Mouse (Mus musculus) left cerebral cortex, postnatal 10 days (tissue): ENCODE data around the gene Sccpdh. TPM values are rescaled to one million over a fixed set of nuclear protein-coding genes. Genes with fewer than 3 reads are reported as not detected.
"Not testable (repeated sequence)": the region's sequence is repeated elsewhere in the genome, so short reads cannot be mapped to it uniquely, and the experiment has no call there.

Experiments used
- DNase-seq, 2 experiments: peaks; one replicate each; pipeline ENCODE4 v3.0.0; 2021 to 2022; ENCODE audit warnings: low spot score in 2 of 2, mixed read lengths in 1 of 2; ENCODE audit errors: extremely low spot score in 1 of 2
- intact Hi-C: fragments of 180-260 bp; cut with DNase I; formaldehyde crosslinking; loops from one replicate; pipeline ENCODE4 v1.15.1; 2025
- total RNA-seq, 2 experiments: library from RNA; stranded (reverse); gene quantifications; 2 replicates each; pipeline ENCODE4 v1.2.3; 2021

Gene Sccpdh
- total RNA-seq, 2 experiments from 2014 or later: 68.6 to 68.8 TPM

DNA sequence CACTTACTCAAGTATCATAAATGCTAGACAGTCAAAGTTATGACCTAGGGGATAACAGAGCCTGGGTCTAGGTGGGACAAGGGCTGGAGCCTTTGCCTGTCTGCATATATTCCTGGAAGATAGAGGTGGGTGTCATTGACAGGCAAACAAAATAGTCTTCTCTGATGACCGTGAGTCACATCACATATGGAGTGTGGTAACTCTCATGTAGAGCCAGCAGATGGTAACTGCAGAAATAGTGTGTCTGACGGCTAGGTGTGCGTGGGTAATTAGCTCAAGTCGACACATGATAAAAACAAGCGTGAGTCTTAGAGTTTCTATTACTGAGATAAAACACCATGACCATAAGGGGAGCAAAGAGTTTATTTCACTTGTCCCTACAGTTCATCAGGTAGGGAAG, 4.9 kb upstream of the Sccpdh start:
- DNase-seq: no peak
- intact Hi-C loops: no loop called here

DNA sequence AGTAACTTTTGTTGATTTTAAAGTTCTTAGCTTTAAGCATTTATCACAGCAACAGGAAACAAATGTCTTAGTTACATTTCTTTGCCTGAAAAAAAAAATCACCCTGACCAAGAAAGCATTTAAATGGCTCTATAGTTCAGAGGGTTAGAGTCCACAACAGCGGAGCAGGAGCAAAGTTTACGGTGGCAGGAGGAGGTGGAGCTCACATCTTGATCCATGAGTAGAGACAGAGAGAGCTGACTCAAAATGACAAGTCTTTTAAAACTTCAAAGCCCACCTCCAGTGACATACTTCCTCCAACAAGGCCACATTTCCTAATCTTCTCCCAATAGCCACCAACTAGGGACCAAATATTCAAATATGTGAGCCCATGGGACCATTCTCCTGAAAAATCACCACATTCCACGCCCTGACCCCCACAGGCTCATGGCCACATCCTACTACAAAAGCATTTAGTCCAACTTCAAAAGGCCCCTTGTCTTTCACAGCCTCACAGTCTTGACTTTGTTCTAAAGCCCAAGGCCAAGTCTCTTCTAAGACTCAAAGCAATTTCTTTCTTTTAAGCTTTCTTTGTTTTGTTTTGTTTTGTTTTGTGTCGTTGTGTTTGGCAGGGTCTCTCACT, 3.6 kb upstream of the Sccpdh start:
- DNase-seq: no peak
- intact Hi-C loops: no loop called here

DNA sequence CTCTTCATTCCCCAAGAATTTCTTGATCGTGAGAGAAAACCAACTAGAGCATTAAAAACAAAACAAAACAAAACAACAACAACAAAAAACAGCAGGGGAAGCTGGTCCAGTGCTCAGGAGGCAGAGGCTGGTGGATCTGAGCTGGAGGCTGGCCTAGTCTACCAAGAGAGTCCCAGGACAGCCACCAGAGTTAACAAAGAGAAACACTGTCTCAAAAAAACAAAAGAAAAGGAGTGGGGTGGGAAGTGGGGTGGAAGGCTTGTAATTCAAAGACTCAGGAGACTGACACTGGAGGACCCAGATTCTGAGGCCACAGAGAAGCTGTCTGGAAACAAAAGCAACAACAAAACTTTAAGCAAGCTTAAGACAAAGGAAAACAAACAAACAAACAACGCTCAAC, 1.0 kb upstream of the Sccpdh start:
- intact Hi-C loops: no loop called here
- no peak for DNase-seq

DNA sequence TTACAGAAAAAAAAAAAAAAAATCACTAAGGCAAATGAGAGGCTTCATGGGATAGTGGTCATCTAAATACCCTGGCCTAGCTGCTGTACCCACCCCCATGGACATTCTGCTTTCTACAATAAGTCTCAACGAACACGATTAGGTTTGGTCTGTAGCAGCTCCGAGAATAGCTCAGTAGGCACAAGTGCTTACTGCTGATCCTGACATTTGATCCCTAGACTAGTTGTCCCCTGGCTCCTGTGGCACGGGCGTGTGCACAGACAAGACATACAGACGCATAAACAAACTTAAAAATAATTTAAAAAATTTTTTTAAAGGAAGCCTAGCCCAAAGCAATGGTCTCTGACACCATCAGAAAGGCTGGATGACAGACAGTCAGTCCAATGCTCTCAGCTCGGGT, 560 bp upstream of the Sccpdh start:
- intact Hi-C loops: no loop called here
- DNase-seq: no peak

DNA sequence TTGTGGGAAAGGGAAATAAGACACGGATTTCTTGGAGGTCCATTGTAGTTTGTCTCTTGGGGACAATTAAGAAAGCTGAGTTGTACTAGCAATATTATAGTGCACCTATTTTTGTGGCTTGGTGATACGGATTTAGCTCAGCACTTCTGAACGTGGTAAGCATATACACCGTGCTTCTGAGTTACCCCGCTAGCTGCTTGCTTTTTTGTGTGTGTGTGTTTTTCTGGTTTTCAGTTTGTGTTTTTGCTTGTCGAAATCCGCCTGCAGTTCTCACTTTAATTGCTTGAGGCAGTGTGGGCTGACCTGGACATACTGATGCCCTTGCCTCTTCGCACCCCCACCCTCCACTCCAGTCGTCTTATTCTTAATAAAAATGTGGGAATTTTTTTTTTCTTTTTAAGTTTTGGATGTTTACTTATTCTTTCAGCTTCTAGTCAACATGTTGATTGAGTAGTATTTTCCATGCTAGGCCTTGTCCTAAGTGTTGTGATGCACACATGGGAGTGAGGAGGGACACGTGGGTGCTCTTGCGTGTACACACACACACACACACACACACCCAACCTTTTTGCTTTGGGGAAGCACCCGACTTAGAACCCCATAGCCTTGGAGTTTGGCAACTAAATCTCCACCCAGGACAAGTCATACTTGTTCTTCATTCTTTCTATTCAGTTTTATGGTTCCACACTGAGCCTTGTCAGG, 977 bp downstream of the Sccpdh start:
- intact Hi-C loops: no loop called here
- no peak for DNase-seq

DNA sequence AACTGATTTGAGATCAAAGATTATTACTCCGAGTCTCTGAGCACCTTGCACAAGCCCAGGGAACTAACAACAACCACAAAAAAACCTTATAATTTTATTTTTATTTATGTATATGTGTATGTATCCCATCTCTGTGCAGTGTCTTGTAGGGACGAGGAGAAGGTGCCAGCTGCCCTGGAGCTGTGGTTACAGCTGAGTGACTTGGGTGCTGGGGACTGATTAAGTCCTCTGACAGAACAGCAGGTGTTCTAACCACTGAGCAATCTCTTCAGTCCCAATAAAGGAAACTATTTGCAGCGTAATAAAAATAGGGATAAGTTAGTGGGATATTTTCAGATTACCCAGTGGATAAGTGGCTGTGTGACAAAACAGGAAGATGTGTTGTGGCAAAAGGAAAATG, 6.3 kb downstream of the Sccpdh start:
- DNase-seq: no peak
- intact Hi-C loops: no loop called here

DNA sequence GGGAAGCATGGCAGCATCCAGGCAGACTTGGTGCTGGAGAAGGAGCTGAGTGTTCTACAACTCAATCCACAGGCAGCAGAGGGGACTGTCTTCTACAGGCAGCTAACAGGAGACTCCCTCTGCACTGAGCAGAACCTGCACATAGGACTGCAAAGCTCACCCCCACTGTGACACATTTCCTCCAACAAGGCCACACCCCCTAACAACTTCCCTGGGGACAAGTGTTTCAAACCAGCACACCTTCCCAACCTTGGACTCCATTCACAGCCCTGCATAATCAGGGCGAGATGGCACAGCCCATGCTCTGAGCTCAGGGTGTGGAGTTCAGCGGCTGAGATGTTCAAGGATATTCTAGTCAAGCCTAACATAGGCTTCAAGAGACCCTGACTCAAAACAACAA, 9.0 kb downstream of the Sccpdh start:
- intact Hi-C loops: no loop called here
- no peak for DNase-seq

DNA sequence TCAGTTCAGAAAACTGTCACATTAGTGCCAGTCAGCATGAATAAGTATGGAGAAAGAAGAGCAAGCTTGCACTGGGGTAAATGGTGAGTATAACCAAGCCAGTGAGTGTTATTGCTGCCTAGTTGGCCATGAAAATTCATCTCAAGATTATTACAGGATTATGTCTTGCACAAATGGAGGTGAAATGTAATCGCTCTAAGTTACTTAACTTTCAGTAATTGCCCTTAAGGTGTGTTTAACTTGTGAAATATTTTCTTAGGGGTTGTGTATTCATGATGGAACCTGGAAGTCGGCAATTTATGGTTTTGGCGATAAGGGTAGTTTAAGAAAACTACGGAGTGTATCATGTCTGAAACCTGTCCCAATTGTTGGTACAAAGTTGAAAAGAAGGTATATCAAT, 11.3 kb downstream of the Sccpdh start:
- DNase-seq: no peak
- intact Hi-C loops: no loop called here

DNA sequence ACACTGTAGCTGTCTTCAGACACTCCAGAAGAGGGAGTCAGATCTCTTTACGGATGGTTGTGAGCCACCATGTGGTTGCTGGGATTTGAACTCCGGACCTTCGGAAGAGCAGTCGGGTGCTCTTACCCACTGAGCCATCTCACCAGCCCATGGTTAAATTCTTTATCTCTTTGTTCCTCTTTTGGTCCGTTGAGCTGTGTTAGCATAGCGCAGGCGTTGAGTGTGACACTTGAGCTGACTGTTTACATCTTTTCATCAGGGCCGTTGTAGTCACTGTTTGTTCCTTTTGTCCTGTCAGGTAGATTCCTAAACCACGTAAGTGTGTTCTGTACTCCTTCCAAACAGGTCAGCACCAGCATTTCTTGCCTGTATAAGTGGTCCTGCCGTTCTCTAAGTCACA, 14.7 kb downstream of the Sccpdh start:
- DNase-seq, intact Hi-C loops: not testable (repeated sequence)

DNA sequence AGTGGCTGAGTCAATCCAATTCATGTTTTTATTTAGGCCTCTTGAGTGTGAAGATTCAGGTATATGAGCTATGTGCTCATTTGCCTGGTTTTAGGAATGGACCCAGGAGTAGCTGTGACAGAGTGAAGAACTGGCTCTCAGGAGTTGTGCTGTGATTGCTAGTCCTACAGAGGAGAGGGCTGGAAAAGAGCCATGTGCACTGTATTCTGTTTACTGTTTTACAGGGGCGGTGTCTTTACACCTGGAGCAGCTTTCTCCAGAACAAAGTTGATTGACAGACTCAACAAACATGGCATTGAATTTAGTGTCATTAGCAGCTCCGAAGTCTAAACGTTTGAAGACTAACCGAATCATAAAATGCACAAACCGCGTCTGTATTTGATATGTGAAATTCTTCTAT, 18.3 kb downstream of the Sccpdh start:
- DNase-seq: no peak
- intact Hi-C loops: no loop called here

DNA sequence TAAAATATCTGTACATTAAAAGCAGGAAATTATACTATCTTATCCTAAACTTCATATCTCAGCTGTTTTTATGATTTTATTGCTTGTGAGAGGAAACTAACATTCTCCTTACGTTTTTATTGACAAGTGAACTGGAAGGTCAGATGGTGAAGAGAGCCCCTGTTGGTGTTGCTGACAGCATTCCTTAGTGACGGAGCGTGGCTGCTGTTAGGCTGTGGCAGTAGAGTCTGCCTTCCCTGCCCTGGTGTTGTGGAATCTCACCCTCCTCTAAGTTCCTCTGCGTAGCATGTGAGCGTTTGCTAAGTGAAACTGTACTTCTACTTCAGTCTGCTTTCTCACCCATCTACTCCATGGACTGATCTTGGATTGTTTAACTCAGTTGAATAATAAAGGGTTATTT, 18.8 kb downstream of the Sccpdh start:
- intact Hi-C loops: no loop called here
- DNase-seq: no peak

DNA sequence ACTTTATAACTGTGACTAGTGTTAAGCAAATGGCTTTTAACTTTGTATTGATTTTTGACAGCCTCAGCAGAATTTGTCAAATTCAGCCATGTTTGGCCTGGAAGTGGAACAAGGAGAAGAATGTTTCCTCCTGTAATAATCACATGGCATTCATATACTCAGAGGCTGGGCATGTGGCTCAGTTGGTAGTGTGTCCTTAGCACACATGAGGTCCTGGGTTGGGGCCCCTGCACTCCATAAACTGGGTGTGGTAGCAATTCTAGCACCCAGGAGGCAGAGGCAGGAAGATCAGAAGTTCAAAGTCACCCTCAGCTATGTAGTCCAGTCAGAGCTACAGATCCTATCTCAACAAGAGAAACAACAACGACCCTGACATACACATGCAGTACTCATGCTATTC, 19.3 kb downstream of the Sccpdh start:
- intact Hi-C loops: no loop called here
- no peak for DNase-seq

DNA sequence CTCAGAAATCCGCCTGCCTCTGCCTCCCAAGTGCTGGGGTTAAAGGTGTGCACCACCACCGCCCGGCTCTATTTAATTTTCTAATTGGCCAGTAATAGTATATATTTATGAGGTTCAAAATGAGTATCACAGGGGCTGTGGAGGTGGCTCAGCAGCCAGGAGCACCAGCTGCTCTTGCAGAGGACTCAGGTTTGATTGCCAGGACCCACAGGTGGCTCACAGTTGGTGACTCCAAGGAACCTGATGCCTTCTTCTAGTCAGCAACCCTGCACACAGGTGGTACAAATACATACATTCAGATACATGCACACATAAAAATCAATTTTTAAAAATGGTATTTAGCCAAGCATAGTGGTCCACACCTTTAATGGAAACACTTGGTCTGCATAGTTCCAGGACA, 20.0 kb downstream of the Sccpdh start:
- intact Hi-C loops: no loop called here
- no peak for DNase-seq

DNA sequence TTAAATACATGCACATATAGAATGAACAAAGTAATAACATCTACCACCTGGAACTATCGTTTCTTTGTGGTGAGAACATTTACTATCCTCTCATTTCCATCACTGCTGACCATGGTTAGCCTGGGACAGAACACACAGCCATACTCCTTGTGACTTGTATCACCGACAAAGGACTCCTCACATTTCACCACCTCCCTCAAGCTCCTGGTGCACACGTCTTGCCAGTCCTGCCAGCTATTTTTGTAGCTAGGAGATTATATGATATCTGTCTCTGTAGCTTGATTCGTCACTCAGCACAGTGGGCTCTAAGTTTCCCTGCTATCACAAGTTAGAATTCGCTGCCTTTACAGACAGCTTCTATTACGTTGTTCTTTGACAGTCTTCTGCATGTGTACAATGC, 20.4 kb downstream of the Sccpdh start:
- DNase-seq: no peak
- intact Hi-C loops: no loop called here

DNA sequence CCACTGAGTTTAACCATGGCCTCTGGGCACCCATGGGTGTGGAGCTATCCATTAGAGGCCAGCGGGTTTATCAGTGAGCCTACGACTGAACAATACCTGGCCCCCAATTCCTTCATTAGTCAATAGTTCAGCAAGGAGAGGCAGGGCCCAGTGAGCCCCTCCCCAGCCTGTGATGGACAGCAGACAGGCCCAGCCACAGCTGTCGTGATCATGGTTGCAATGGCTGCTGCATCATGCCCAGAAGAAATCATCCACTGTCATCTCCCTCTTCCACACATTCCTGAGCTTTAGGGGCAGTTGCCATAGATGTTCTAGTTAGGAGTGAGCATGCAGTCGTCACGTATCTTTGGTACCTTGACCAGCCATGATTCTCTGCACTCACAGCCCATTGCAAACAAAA, 20.9 kb downstream of the Sccpdh start:
- DNase-seq: no peak
- intact Hi-C loops: no loop called here

DNA sequence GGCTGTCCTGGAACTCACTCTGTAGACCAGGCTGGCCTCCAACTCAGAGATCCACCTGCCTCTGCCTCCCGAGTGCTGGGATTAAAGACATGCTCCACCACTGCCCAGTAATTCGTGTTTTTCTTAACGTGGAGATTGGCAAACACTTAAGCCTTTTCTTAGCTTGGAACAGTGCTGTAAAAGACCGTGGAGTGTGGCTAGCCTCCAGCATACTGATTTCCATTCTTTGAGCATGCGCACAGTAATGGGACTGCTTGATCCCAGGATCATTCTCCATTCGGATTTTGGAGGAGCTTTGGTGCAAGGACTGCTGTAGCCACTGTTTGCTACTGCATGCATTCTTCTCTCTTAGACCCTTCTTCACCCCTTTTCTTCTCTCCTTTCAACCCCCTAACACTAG, 21.5 kb downstream of the Sccpdh start:
- DNase-seq: peak in 1 of 2 experiments; percentile 21
- intact Hi-C loops: no loop called here

DNA sequence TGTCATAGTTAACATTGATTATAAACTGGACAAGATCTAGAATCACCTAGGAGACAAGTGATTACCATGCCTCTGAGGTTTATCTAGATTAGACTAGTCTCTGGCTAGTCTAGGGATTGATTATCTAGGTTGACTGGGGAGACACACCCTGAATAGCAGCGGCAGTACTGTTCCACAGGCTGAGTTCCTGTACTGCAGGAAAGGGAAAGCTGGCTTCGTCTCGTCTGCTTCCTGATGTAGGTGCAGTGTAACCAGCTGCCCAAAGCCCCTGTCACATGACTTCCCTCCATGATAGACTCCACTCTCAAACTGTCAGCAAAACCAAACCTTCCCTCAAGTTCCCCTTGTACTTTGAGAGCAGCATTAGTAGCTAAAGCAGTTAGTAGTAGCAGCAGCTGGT, 36.1 kb downstream of the Sccpdh start:
- intact Hi-C loops: no loop called here
- no peak for DNase-seq

DNA sequence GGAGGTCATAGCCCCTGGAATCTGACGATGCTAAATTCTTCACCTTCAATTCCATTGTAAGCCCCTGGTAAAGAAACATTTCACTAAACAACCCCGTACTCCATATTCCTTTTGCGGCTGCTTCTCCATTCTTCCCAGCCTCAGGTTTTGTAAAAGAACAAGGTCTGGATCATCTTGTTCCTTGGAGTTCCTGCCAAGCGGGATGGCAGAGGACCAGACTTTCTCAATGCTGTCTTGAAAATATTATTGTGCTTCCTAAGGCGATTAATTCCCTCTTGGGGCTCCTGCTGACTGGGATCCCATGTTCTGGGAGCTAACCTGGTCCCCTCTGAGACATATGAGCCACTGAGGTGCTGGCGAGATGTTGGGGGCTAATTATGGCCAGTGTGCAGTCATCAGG, 37.1 kb downstream of the Sccpdh start:
- peak in 1 of 2 experiments; percentile 44 for DNase-seq
- intact Hi-C loops: no loop called here

DNA sequence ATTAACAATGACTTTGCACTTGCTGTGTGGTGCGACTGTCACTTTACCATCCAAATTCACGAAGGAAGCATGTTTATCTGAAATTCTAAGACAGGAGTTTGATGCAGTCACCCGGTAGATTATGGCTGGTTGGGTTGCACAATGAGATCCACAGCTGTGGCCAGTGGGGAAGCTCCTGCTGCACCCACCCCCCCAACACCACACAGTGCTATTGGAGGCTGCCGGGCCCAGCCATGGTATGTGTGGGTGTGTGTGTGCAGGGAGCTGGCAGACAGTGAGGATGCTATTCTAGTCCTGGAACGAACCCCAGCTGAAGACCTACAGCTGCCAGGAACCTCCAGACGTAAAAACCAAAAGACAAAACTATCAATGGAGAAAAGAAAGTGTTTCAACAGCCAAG, 41.4 kb downstream of the Sccpdh start:
- intact Hi-C loops: no loop called here
- DNase-seq: peak; percentile 78

DNA sequence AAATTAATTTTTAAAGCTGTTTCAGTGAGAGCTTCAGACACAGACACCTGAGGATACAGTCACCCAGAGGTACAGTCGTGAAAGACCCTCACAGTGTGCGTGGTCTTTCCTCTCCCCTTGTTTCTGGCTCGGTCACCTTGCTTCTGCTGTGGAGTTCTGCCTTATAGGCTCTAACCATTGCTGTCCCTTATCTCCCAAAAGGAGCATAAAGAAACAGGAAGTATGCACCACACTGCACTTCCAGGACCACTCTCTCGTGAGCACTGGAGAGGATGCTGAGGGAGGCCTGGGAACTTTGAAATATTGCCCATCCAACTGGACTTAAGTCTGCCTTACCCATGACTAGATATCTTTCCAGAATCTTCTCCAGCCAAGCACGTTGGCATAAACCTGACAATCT, 42.7 kb downstream of the Sccpdh start:
- intact Hi-C loops: no loop called here

DNA sequence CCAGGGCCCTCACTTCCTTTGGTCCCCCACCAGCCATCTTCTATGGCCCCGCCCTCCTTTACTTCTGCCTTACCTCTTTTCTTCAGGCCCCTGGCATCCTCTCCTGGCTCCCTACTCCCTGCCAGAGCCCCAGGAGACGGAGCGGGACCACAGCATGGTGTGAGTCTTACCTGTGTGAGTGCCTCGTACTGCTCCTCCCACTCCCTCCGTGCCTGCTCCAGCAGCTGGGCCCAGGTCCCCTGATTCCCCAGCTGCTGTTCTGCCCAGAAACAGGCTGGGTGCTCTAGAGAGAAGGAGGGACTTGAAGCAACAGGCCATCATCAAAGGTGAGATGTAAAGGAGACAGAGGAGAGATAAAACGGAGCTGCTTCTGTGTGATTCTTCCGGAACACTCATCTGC, 44.6 kb downstream of the Sccpdh start:
- intact Hi-C loops: no loop called here
- DNase-seq: no peak

More for the DNA sequence above, 42.7 kb downstream of the Sccpdh start:
- DNase-seq: no peak
